15 mouse cellular contexts compared by ENCODE assay signal in genomic region chr9:17152369-17152768, GRCm38 (mm10).
DNase-seq lines count a peak whose midpoint lies in the region; ATAC-seq and TF ChIP-seq lines count a peak whose summit lies in the region.
"Had no signal": no experiment of that assay in that cellular context is flagged by ENCODE, and none has a peak within 500 bp of the region (broad histone marks: within the 10 kb centered on the region; RNA-seq: fewer than 3 reads in every experiment).

No protein-coding gene starts in this region.

- no peaks in the 10 kb centered on the region for H3K27me3 ChIP-seq in heart, embryonic 12.5 days (replicated peaks)
- H3K27me3 ChIP-seq: forebrain, embryonic 13.5 days; liver, embryonic 15.5 days; Patski had no signal

- no peak for ATAC-seq in heart, embryonic 12.5 days (ENCODE audit: insufficient number of reproducible peaks, low FRiP score)
- ATAC-seq: forebrain, embryonic 13.5 days; hindbrain, embryonic 16.5 days; Patski had no signal

- no peaks in the 10 kb centered on the region for H3K36me3 ChIP-seq in heart, embryonic 12.5 days
- H3K36me3 ChIP-seq: liver, embryonic 15.5 days had no signal

- peak; percentile 91 for DNase-seq in heart, adult 11 months
- peak; percentile 3 for DNase-seq in lung, postnatal 10 days
- DNase-seq in lung, adult 2 months = no peak
- peak; percentile 60 to 73 for DNase-seq in cerebellum, postnatal 25 days
- peak; percentile 6 for DNase-seq in layer of hippocampus, postnatal 25 days (ENCODE audit: extremely low spot score in 1 of 2, low spot score in 1 of 2)
- no peak for DNase-seq in retina, embryonic 14.5 days (ENCODE audit: low spot score)
- no peak for DNase-seq in embryo, embryonic 9.5 days (ENCODE audit: extremely low spot score)
- DNase-seq: adrenal gland, postnatal 36 days; right cerebral cortex, adult 18-20 months had no signal

- H3K4me2 ChIP-seq in heart, embryonic 12.5 days = no peak overlapping the region
- H3K4me2 ChIP-seq: forebrain, embryonic 13.5 days; liver, embryonic 15.5 days had no signal

- no peaks in the 10 kb centered on the region for H3K9me3 ChIP-seq in heart, embryonic 12.5 days (replicated peaks)
- H3K9me3 ChIP-seq: forebrain, embryonic 13.5 days; liver, embryonic 15.5 days had no signal

- TF ChIP-seq CTCF in lung, adult 2 months (IDR thresholded peaks at IDR 0.05; ENCODE audit: insufficient read depth, low read length) = no peak

- WGBS in heart, embryonic 12.5 days = 77% methylated on average over 1 of the region's 1 CpGs
- WGBS in lung, adult 2 months = 59% methylated on average over 1 of the region's 1 CpGs

- TF ChIP-seq POLR2A in lung, adult 2 months (IDR thresholded peaks at IDR 0.05; ENCODE audit: borderline replicate concordance, extremely low read depth, low read depth, low read length) = no peak

- no peak overlapping the region for H3K4me3 ChIP-seq in heart, embryonic 12.5 days
- H3K4me3 ChIP-seq in lung, adult 2 months (replicated peaks; ENCODE audit: extremely low read depth, low read depth, low read length) = no peak overlapping the region
- H3K4me3 ChIP-seq: forebrain, embryonic 13.5 days; heart, adult 2 months; liver, embryonic 15.5 days had no signal

- no peak overlapping the region for H3K27ac ChIP-seq in heart, embryonic 12.5 days (ENCODE audit: poor library complexity, severe bottlenecking)
- H3K27ac ChIP-seq: forebrain, embryonic 13.5 days; heart, adult 2 months; liver, embryonic 15.5 days had no signal

- no peaks in the 10 kb centered on the region for H3K4me1 ChIP-seq in heart, embryonic 12.5 days (replicated peaks)
- no peaks in the 10 kb centered on the region for H3K4me1 ChIP-seq in lung, adult 2 months (ENCODE audit: control insufficient read depth, insufficient read depth, low read length)
- H3K4me1 ChIP-seq: forebrain, embryonic 13.5 days; liver, embryonic 15.5 days had no signal

- H3K9ac ChIP-seq in heart, embryonic 12.5 days = no peak overlapping the region
- H3K9ac ChIP-seq: forebrain, embryonic 13.5 days; liver, embryonic 15.5 days had no signal

Comparison
In these comparisons a context has a peak if more than half of its experiments do, and no peak if none do; other contexts are left out.
1. DNase-seq: peak in heart, adult 11 months (single experiment), lung, postnatal 10 days (single experiment), cerebellum, postnatal 25 days (2 of 2) and layer of hippocampus, postnatal 25 days (2 of 2); none in lung, adult 2 months (single experiment), retina, embryonic 14.5 days (single experiment) and embryo, embryonic 9.5 days (single experiment).